Mouse (Mus musculus) adrenal gland, adult 10 weeks (tissue): Measurements from ENCODE around the gene Wipi2. TPM values are rescaled to one million over a fixed set of nuclear protein-coding genes. Genes with fewer than 3 reads are reported as not detected.

Experiments used
- polyA plus RNA-seq: library from polyadenylated mRNA; stranded (reverse); fragments of 350-450 nt; fragmentation: Illumina TruSeq; extraction: RNeasy Lipid Tissue Mini Kit (QIAGEN cat#74804); gene quantifications from one replicate; pipeline ENCODE4 v1.2.3, GENCODE M21; 2014; ENCODE audit warnings: low read depth, low replicate concordance

Wipi2 gene
- polyA plus RNA-seq: 24.3 TPM

DNA sequence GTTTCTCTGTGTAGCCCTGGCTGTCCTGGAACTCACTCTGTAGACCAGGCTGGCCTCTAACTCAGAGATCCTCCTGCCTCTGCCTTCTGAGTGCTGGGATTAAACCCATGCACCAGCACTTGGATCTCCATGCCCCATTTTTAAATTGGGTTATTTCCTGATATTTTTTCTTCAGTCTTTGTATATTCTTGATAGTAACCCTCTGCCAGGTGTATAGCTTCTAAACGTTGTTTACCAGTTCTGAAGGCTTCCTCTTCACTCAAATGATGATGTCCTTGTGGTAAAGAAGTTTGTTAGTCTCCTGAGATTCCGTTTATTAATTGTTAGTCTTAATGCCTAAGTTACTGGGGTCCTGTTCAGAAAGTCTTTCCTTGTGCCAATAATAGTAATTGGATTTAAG, at the start of gene Wipi2:
TSS of gene Wipi2 (plus strand) at position 301 of the 400 bp plus-strand sequence.

DNA sequence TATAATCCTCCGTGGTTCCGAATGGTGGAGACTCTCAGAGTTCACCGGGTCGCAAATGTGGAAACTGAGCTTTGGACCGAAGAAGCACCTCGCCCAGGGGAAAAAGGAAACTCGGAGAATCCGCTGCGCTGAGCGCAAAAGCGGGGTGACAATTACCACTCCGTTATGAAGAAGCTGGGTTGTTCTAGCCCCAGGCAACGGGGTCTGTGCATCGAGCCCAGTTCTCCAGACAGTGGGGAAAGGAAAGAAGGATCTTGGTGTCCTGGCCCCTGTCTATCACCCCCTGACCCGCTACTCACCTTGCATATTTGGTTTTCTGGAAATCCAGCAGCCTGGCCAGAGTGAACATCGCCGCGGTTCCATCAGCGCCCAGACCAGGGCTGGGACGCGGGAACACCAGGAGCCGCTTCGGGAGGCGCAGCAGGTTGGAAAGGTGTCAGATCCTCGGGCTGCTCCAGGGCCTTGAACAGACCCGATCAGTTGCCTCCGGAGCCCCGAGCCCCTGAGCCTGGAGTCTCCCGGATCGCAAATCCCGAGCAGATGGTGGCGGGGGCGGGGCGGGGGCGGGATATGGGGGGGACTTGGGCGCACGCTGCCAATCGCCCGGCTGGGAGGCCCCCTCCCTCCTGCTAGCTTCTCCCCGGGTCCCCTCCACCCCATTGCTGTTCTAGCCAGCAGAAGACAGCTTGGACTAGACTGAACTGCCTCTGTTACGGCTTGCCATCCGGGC, 19.1 kb upstream of the Wipi2 start, which contains the start of gene Mmd2:
TSS of gene Mmd2 (minus strand) at position 542 of the 730 bp plus-strand sequence.

DNA sequence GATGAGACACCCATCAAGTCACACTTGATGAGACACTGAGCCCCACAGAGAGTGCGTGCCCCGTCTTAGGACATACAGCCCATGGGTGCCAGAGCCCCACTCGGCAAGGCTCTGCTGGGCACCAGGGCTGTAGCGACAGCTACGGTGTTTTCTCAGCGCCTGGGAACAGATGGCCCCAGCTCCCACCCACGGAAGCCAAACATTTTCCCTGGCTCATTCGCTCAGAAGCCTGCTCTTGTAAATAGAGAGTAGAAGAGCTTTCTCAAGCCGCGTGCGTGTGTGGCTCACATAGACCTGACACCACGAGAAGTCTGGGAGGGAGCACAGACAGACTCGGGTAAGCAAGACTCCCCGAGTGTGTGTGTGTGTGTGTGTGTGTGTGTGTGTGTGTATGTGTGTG, 64.8 kb downstream of the Wipi2 start, which contains the start of gene Slc29a4:
TSS of gene Slc29a4 (plus strand) at position 265 of the 400 bp plus-strand sequence.

Other genes starting within 250 kb of the Wipi2 start
- 3.8 TPM for gene Foxk1, start 226.2 kb upstream of the Wipi2 start, polyA plus RNA-seq
- 0.23 TPM for gene Ap5z1, start 163.8 kb upstream of the Wipi2 start, polyA plus RNA-seq
- gene Papolb, start 97.6 kb upstream of the Wipi2 start, polyA plus RNA-seq: 0.17 TPM
- not detected for gene Radil, start 76.6 kb upstream of the Wipi2 start, polyA plus RNA-seq
- gene Mmd2, start 18.9 kb upstream of the Wipi2 start, polyA plus RNA-seq: 33.8 TPM
- gene Slc29a4, start 64.8 kb downstream of the Wipi2 start, polyA plus RNA-seq: 2.7 TPM
- 0.76 TPM for gene Tnrc18, start 190.0 kb downstream of the Wipi2 start, polyA plus RNA-seq